Mouse (Mus musculus): ENCODE data around the gene Prmt8.

The Prmt8 gene

DNA sequence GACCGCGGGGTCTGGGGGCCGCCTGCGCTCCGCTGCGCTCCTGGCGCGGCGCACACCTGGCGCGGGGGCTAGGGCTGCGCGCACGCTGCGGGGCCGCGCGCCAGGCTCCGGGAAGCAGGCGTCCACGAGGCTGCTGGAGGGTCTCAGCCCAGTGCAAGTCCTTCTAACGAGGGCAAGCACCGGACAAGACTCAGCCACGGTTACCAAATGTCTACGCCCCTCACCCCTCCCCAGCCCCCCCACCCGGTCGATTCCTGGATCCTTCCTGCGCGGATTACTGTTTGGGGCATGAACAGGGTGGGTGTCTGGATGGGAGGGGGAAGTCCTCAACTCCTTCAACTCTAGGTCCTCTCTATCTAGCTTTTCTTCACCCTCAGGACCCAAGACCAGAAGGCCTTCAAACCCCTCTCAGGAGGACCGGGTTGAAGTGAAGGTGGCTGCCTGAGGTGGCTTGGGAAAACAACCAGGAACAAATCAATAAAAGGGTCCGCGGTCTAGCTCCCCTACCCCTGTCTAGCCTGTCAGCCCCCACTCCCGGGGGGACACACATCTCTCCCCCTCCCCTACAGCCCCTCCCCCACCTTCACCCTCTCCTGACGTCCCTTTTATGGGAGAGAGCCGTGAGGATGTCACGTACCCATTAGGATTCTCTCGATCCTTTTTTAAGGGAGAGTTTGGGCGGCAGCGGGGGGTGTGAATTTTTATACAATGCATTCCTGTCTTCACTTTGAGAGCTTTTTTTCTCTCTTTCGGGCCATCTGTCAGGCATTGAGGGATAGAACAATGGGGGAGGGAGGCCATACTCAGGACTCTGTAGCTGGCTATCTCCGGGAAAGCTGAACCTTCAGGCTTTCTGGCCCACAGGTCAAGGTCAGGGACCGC is at the start of gene Prmt8:
Prmt8 (minus strand) TSS at position 198 of the 882 bp plus-strand sequence.
- DNase-seq (ENCODE audit: low spot score in 2 of 2) = peak; percentile 68 to 85

DNA sequence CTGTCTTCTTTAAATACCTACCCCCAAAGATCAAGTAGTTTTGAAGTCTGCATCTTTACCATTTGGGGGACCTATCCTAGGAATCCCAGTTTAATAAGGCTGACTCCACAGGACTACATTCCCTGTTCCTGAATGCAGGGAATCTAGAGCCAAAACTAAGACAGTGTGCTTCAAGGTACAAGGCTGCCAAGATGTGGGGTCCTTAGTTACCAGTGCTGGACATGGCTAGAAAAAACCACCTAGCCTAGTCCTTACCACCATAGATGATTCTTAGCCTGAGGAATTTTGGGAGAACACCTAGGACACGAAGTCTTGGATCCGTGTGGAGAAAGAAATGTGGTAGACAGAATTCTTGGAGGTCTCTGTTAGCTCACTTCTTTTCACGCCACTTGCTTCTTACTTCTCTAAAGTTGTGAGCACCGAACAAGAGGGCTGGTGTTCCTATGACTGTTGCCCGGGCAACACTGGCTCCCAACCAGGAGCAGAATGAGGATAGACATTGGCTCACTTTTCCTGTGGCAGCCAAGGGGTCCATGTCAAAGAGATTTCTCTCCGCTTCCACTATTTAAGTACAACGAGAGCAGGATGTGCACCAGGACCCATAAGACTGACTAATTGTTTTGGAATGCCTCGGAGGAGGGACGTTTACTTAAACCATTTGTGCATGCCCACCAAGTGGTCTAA is 33.9 kb upstream of the Prmt8 start:
- peak in 1 of 2 experiments; percentile 2 for DNase-seq (ENCODE audit: low spot score in 2 of 2)

DNA sequence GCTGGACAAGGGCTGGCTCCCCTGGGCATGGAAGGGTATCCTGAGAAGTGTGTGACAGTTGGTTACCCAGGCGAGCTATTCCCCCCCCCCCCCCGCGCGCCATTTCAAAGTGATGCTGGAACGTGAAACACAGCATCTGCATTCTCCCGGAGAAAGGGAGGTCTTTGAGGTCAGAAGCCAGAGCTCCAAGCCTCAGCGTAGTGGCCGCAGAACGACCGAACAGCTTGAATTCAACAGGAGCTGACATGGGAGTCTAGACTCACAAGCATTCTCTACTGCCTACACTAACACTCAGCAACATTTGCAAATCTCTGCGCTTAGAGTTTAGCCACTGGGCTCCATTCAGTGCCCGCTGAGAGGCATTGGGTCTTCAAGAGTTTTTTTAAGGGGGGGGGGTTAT is 32.9 kb upstream of the Prmt8 start:
- no peak for DNase-seq (ENCODE audit: low spot score in 2 of 2)

DNA sequence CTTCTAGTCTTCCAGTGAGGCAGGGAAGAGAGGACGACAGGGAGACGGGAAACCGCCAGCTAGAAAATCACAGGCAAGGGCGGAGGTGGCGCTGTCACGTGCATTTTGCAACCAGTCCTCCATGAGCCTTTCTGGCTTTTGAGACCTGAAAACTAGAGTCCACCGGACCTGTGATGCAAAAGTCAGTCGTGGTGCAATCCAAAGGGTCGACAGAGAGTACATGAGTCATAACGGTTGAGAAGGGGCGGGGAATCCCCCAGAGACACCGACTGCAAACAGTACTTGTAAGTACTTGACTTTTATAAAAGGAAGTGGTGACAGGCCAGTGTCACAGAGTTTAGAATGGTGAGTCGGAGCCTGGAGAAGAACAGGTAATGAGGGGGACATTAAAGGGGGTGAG is 20.8 kb upstream of the Prmt8 start:
- no peak for DNase-seq (ENCODE audit: low spot score in 2 of 2)

DNA sequence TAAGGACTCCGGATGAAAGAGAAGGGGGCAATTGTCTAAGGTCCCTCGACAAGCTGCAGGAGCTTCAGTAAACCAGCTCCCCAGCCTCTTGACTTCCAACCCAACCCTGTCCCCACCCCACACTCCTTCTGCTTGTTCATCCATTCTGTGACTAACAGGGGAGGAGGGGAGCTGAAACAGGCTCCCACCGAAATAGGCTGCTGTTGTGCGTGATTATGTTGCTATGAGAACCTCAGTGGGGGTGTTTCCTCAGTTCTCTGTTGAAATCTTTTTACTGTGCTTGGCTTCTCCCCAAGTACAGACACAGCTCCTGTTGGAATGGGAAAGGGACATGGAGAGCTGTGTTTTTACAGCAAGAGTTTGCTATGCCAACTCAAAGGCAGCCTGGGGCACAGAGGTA is 1.5 kb upstream of the Prmt8 start:
- DNase-seq (ENCODE audit: low spot score in 2 of 2) = peak; percentile 68 to 82

DNA sequence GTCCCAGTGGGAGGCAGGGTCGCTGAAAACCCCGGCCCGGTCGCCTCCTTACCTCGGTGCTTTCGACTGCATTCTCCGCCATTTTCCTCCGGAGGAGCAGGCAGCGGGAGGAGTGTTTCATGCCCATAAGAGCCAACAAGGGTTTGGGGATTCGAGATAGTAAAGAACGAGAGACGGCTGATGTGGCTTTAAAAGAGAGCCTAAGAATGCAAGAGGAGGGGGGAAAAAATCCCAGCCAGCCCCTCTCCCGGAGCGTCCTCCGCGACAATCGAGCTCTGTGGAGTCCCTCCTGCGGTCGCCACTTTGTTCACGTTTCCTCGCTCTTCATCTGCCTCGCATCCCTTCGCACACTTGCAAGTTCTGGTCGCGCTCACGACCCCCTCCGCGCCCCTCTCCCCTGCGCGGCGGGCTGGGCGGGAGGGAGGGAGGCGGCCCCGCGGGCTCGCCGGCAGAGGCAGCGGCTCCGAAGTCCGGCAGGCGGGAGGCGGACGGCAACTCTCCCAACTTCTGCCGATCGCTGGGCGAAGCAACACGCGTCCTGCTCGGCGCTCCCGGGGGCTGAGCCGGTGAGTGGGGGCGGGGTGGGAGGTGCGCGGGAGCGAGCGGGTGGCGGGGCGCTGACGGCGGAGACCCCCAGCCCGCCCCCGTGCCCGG is 524 bp downstream of the Prmt8 start:
- DNase-seq (ENCODE audit: low spot score in 2 of 2) = no peak

DNA sequence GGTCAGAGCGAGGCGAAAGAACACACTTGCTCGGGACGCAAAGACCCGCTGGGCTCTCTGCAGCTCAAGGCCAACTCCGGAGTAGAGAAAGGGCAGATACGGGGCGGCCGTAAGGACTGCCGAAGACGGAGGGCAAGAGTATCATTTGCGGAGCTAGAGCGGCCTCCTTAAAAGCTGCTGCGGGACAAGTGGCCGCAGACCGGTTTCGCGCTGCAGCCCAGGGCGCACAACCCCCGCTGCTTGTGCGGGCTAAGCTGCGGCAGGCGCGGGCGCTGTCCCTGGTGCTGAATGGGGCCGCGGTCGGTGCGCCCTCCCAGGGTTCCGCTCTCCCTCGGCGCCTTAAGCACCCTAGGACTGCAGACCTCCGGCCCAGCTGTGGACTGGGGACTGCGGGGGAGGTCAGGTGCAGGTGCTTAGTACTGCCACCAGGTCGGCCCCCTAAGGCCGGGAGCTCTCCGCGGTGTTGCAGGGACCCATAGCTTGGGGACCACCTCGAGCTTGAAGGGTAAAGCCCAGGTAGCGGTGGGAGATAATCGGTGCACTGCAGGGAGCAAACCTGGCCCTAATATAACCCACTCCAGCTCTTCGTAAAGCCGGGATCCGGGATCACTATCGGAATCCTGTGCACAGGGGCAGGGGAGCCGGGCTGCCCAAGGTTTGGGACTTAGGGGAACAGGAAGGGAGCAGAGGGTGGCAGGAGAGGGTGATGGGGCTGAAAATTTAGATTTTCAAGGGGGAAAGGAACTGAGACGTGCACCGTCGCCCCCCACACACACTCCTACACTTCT is 1.4 kb downstream of the Prmt8 start:
- no peak for DNase-seq (ENCODE audit: low spot score in 2 of 2)

DNA sequence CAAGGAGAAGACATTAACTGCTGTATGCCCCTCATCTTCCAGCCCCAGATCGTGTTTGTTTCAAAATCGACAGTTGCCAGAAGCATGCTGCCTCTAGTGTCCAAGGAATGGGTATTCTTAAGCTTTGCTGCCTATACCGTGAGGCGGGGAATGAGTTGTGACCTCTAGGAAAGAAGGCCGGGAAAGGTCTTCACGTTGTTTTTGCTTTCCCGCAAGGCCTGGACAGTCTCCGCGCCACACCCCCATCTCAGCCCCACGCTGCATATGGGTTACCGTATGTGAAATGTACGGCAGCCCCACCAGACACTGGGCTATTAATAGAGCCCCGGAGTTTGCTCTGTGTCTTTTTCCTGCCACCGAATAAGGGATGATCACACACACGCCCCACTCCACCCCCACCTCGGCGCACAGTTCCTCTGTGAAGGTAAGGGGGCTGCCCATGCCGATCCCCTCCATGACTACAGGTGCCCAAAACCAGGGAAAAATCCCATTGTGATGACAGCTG is 2.0 kb downstream of the Prmt8 start:
- DNase-seq (ENCODE audit: low spot score in 2 of 2) = peak; percentile 67 to 76

DNA sequence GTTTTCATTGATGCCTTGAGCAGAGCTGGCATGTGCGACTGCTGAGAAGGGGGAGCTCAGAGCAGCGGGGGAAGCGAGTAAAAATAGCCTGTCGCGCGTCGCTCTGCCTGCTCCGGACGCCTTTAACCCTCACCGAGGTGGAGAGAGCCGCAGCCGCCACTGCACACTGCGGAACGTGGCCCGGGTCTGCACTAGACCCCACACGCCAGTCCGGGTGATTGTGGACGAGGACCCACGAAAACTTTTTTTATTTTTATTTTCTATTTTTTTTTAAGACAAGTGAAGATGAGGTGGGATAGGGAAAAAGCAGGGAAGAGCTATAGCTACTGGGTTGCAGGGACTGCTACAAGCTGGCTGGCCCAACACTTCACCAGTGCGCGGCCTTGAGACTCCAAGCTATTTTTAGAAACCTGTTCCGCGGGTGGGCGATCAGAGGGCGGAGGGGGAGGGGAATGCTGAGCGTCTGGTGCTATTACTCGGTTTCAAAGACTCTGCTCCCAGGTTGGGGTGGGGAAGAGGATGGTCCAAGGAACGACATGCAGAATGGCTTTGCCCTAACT is 2.6 kb downstream of the Prmt8 start:
- DNase-seq (ENCODE audit: low spot score in 2 of 2) = peak; percentile 41 to 62

DNA sequence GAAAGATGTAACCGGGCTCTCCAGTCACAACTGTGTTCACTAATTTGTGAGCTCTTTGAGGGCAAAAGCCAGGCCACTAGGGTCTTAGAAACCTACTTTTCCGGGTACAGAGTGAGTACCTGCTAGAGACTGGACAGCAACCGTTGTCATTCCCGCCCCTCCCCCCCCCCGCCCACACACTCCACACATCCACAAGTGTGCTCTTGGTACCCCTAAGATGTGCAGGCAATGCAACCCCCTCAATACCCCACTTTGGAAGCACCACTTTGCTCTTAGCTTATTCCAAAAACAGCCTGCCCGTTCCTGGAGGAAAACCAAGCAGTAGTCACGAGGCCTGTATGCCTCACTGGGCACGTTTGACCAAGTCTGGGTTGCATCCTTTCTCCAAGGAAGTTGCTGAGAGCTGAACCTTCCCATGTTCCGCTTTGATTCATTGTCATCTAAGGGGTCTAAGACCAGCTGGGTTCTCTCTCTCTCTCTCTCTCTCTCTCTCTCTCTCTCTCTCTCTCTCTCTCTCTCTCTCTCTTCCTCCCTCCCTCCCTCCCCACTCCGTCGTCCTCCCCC is 3.1 kb downstream of the Prmt8 start:
- DNase-seq (ENCODE audit: low spot score in 2 of 2) = peak; percentile 44 to 75

DNA sequence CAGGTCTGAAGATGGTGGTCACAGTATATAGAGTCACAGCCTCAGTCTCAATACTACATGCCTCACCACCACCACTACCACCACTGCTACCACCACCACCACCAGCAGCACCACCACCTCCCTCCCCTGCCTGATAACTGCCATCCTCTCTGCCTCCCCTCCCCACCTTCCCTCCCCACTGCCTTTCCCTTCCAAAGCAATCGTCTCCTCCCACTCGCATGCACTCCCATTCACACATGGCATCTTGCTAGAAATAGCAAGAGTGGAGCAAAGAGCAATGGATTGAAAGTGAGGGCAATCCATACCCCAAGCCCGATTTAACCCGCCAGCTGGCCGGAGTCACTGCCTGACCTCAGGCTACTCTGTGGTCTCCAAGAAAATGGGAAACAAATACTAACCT is 3.7 kb downstream of the Prmt8 start:
- no peak for DNase-seq (ENCODE audit: low spot score in 2 of 2)

DNA sequence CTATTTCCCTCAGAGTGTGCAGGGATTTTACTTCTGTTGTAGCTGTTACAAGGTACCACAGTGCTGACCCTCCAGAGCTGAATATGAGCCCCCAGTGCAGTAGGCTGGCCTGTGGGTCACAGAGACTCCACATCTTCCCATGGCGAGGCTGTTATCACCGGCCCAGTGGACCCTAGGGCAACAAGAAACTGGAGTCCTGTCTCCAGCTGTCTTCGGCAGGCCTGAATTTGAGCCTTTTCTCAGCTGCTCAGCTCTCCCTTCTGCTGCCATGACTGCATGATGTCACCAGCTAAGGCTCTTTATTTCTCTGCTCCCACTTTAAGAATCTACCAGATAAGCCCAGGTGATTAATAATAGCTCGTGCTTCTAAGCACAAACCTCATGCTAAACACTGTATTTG is 11.0 kb downstream of the Prmt8 start:
- DNase-seq (ENCODE audit: low spot score in 2 of 2) = no peak

DNA sequence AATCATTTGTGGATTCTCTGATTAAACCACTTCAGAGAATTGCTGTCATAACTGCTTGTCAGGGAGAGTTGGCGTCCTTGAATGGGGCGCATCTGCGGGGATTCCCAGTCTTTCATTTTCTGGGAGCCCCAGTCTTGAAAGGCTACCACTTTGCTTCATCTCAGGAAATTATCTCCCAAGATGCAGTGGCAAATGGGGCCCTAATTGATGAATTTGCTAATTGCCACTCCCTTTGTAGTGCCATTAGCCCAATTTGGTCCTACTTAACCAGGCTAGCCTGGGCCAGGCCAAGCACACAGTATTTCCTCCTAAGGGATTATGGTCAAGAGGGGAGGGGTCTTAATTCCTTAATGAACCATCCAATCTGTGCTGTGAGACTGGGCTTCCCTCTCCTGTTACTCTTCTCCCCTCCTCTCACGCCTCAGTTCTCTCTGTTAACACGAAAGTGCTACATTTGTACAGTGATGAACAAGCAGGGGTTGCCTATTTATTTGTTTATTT is 11.6 kb downstream of the Prmt8 start:
- no peak for DNase-seq (ENCODE audit: low spot score in 2 of 2)

DNA sequence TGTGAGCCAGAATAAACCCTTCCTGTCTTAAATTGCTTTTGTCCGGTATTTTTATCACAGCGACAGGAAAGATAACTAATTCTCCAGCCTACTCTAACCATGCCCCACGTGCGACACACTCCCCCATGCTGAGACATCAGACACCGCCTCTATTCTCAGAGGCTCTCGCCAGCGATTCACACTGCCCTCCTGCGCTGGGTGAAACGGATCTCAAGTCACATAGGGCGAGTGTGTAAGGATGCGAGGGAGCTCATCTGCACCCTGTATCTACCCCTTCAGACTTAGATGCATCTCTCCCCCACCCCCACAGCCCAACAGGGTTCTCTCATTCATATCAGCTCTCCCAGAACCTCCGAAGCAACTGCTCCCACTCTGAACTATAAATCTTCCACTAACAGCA is 12.4 kb downstream of the Prmt8 start:
- no peak for DNase-seq (ENCODE audit: low spot score in 2 of 2)

DNA sequence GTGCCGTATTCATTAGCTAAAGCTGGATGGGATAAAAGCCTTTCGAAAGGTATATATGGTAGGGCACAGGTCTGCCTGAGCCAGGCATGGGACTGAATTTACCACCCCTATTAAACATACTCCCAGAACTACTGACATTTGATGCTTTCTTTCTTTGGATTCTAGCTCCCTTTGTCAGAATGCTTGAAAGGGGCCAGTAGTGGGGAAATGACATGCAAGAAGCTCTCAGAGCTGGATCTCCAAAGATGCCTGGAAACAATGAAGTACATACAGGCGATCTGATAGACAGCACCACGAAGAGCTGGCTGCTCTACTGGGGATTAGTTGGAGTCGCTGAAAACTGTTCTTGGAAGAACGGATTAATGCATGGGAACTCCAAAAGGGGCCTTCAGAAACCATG is 16.0 kb downstream of the Prmt8 start:
- DNase-seq (ENCODE audit: low spot score in 2 of 2) = no peak

DNA sequence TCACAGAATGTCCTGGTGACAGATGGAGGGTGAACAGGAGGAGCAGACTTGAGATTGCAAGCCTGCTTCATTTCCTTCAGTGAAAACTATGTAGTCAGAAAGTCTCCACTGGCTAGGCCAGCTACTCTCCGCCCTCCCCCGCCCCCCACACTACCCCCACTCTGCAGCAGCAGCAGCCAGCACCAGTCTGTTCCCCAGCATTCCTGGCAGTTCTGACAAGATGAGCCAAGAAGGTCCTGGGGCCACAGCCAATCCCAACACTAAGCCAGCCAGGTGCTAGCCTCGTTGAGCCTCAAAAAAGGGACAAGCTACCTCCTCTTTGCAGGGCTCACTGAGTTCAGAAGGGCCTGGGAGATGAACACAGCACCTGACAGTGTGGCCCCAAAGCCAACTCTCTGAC is 16.6 kb downstream of the Prmt8 start:
- DNase-seq (ENCODE audit: low spot score in 2 of 2) = no peak

DNA sequence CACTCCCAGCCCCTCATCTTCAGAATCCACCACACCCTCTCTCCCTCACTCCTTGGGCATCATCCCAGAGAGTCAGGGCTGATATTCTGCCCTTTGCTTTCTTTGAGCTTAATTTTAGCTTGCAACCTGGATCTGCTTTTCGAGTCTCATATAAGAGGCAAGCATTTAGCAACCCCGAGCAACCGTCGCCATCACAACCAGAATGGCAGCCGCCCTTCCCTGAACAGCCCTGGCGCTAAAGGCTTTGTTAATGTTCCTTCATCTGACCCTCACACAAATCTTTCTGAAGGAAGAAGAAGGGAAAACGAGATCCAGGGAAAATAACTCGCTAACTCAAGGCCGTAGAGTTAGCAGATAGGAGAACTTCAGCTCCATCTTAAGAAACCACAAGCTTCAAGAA is 17.8 kb downstream of the Prmt8 start:
- no peak for DNase-seq (ENCODE audit: low spot score in 2 of 2)

DNA sequence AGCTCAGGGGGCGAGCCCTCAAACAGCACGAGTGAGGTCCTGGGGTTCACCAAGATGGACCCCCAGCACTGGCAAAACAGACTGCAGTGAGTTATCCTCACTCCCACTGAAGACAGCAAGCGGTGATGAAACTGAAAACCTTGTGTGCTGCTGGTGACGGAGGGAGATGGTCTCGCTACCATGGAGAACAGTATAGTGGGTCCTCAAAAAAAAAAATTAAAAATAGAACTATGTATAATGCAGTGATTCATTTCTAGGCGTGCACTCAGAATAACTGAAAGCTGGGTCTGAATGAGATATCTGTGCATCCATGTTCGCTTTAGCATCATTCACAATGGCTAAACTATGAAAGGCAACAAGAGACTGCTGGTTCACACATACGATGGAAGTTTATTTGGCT is 20.5 kb downstream of the Prmt8 start:
- no peak for DNase-seq (ENCODE audit: low spot score in 2 of 2)

DNA sequence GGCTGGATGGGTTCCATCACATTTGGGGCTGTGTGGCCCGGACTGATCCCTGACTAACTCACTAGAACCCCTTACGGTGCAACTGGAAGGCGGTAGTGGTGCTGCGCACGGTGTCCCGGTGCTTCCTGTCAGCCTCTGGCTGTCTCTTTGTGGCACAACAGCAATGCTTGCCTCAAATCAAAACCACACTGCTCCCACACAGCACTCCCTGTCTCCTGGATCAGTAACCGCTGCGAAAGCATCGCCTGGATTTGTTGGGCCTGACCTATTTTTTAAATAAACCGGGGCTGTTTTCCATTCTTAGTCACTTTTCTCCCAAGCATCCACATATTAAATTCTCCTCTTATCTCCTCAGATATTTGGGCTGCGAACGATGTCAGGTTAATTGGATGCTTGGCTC is 27.0 kb downstream of the Prmt8 start:
- DNase-seq (ENCODE audit: low spot score in 2 of 2) = peak in 1 of 2 experiments; percentile 53

DNA sequence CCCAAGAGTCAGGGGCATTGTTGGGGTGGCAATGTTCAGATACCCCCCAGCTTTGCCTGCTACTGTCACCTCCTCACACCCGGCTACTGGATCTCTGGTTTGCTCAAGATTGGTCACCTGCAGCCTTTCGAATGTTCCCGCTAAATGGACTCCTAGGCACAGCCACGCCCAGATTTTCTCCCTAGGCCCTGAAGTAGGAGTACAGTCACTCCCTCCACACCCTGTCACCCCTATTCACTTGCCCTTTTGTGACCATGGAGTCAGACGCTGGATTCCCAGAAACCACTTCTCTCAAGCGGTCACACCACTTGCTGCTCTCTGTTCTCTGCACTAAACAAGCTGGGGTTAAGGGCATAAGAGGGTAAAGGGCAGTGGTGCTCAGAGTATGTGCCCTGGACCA is 28.1 kb downstream of the Prmt8 start:
- DNase-seq (ENCODE audit: low spot score in 2 of 2) = no peak

DNA sequence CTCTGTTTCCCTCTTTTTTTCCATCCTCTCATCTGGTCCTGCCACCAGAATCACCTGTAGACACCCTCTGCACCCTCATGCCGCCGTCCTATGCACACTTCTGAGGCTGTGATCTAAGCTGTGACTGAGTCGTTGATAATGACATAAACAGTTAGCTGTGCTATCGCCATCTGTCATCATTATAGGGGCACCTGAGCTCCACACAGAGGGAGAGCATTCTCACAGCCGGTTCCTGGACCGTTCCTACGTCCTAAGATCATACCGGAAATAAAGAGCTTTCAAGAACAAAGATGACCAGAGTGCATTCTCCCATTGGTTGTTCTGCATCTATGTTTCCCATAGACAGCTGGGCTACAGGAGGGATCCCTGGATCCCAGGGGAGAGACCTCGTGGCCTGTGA is 28.6 kb downstream of the Prmt8 start:
- no peak for DNase-seq (ENCODE audit: low spot score in 2 of 2)

All from right cerebral cortex, postnatal 36 days (tissue).